Mouse (Mus musculus) myocyte (in vitro differentiated cells): ENCODE data around the gene Cers3. TPM values are rescaled to one million over a fixed set of nuclear protein-coding genes. Genes with fewer than 3 reads are reported as not detected.
A peak's percentile ranks its signal among the peaks of the same experiment; 100 is the strongest.

ENCODE experiments used
- H3K27me3 ChIP-seq: one replicate; pipeline ENCODE4 v1.6.1; 2011; ENCODE audit not compliant: control insufficient read depth, insufficient read depth, insufficient read length
- H3K36me3 ChIP-seq: one replicate; pipeline ENCODE4 v1.6.1; 2011; ENCODE audit not compliant: control insufficient read depth, insufficient read depth
- H3K4me2 ChIP-seq: one replicate; pipeline ENCODE4 v1.6.1; 2011; ENCODE audit warnings: low read depth, control low read depth
- H3K4me3 ChIP-seq: one replicate; pipeline ENCODE4 v1.5.1; 2011; ENCODE audit warnings: mild to moderate bottlenecking, control low read depth, moderate library complexity
- H3K79me2 ChIP-seq: one replicate; pipeline ENCODE4 v1.6.1; 2011; ENCODE audit not compliant: control insufficient read depth, insufficient read depth
- H3ac ChIP-seq: one replicate; pipeline ENCODE4 v1.6.1; 2011; ENCODE audit not compliant: control insufficient read depth, insufficient read length
- CEBPB ChIP-seq: IDR thresholded peaks from 2 replicates; pipeline ENCODE4 v1.6.1; 2011; ENCODE audit warnings: mild to moderate bottlenecking, moderate library complexity; ENCODE audit not compliant: poor library complexity, insufficient read depth, severe bottlenecking
- E2F4 ChIP-seq: IDR thresholded peaks from one replicate; pipeline ENCODE4 v1.6.1; 2011; ENCODE audit warnings: mild to moderate bottlenecking, control low read depth, moderate library complexity; ENCODE audit not compliant: insufficient read depth
- MAX ChIP-seq: IDR thresholded peaks from one replicate; pipeline ENCODE4 v1.6.1; 2011; ENCODE audit warnings: low read depth, mild to moderate bottlenecking, control low read depth
- MYOD1 ChIP-seq, 3 experiments: IDR thresholded peaks; one replicate each; pipeline ENCODE4 v1.6.1; 2011; ENCODE audit warnings: control low read depth in 2 of 3, low read depth in 2 of 3, mild to moderate bottlenecking in 2 of 3, moderate library complexity in 1 of 3; ENCODE audit not compliant: insufficient read length in 2 of 3, control insufficient read depth in 1 of 3
- MYOG ChIP-seq, 3 experiments: IDR thresholded peaks; one replicate each; pipeline ENCODE4 v1.6.1; 2011; ENCODE audit warnings: control low read depth in 2 of 3, low read depth in 2 of 3, mild to moderate bottlenecking in 2 of 3; ENCODE audit not compliant: insufficient read length in 2 of 3, control insufficient read depth in 1 of 3, insufficient read depth in 1 of 3
- POLR2A ChIP-seq: IDR thresholded peaks from one replicate; pipeline ENCODE4 v1.6.1; 2011; ENCODE audit warnings: low read depth, mild to moderate bottlenecking, control low read depth, moderate library complexity; ENCODE audit not compliant: insufficient read length
- POLR2AphosphoS2 ChIP-seq: IDR thresholded peaks from one replicate; pipeline ENCODE4 v1.6.1; 2011; ENCODE audit warnings: low read depth, control low read depth; ENCODE audit not compliant: insufficient read length
- REST ChIP-seq: IDR thresholded peaks from one replicate; pipeline ENCODE4 v1.6.1; 2011; ENCODE audit warnings: mild to moderate bottlenecking, control low read depth, moderate library complexity; ENCODE audit not compliant: insufficient read depth, insufficient read length
- SRF ChIP-seq: IDR thresholded peaks from one replicate; pipeline ENCODE4 v1.6.1; 2011; ENCODE audit warnings: low read depth; ENCODE audit not compliant: control insufficient read depth, insufficient read length
- TCF12 ChIP-seq: IDR thresholded peaks from one replicate; pipeline ENCODE4 v1.6.1; 2011; ENCODE audit warnings: mild to moderate bottlenecking, control low read depth; ENCODE audit not compliant: poor library complexity, insufficient read depth, severe bottlenecking
- TCF3 ChIP-seq: IDR thresholded peaks from one replicate; pipeline ENCODE4 v1.6.1; 2011; ENCODE audit warnings: low read depth, control low read depth; ENCODE audit not compliant: insufficient read length
- USF1 ChIP-seq: IDR thresholded peaks from one replicate; pipeline ENCODE4 v1.6.1; 2011; ENCODE audit warnings: low read depth, mild to moderate bottlenecking, control low read depth, moderate library complexity
- polyA plus RNA-seq: library from polyadenylated mRNA; unstranded; fragments of >200 nt; fragmentation: generic; extraction: Trizol; gene quantifications from one replicate; pipeline ENCODE4 v1.2.1, GENCODE M21; 2012; ENCODE audit warnings: missing spikeins

Cers3 gene
- polyA plus RNA-seq, 1 experiment = 0.14 TPM

DNA sequence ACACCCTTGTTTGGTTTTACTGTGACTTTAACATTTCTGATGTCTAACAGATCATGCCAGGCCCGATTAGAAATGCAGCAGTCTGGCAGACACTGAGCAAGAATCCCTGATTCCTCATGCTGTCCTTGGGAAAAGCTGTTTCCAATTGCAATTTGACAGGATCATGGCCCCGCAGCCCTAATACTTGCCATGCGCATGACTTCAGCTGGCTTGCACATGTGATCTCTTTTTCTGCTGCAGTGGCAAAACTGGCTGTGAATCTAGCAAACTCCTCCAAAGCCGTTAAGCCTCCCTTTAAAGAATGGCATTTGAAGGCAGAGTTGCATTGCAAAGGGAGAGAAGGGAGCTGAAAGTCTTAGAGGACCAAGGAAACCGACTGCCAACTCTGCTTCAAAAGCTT lies 55.5 kb downstream of the Cers3 start:
- H3K79me2 ChIP-seq = no peaks in the 10 kb centered on the region
- no peaks in the 10 kb centered on the region for H3K36me3 ChIP-seq
- no peak overlapping the region for H3ac ChIP-seq
- no peak overlapping the region for H3K4me2 ChIP-seq
- no peak overlapping the region for H3K4me3 ChIP-seq
- no peaks in the 10 kb centered on the region for H3K27me3 ChIP-seq
- TF ChIP-seq REST (no peak), POLR2A (no peak), SRF (no peak), MYOG (IDR thresholded peaks at IDR 0.05; ENCODE audit: control insufficient read depth in 1 of 3, insufficient read depth in 1 of 3, insufficient read length in 2 of 3, low read depth in 2 of 3) (no peak), CEBPB (no peak), MYOD1 (IDR thresholded peaks at IDR 0.05; ENCODE audit: control insufficient read depth in 1 of 3, insufficient read length in 2 of 3, low read depth in 2 of 3) (no peak), MAX (no peak), TCF3 (no peak), USF1 (no peak), POLR2AphosphoS2 (no peak), TCF12 (no peak), E2F4 (no peak)

DNA sequence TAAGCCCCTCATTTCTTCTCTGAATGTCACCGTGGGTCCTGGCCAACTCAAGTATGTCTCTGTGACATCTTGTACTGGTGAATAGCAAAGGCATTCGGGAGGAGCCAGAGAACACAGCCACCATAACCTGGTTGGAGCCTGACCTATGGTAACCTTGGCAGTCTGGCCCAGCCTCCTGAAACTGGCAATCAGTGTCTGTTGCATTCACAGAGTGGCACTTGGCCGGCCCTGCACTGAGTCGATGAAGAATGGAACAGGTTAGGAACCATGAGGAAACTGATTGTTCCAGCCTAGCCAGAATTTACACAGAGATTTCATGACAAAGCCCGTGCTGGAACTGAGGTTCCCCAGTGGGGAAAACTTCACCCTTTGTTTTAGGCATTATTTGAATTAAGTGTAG lies 57.5 kb downstream of the Cers3 start:
- no peaks in the 10 kb centered on the region for H3K79me2 ChIP-seq
- TF ChIP-seq SRF (no peak), E2F4 (no peak), TCF3 (no peak), TCF12 (no peak), POLR2A (no peak), MAX (no peak), CEBPB (no peak), MYOD1 (IDR thresholded peaks at IDR 0.05; ENCODE audit: control insufficient read depth in 1 of 3, insufficient read length in 2 of 3, low read depth in 2 of 3) (no peak), MYOG (IDR thresholded peaks at IDR 0.05; ENCODE audit: control insufficient read depth in 1 of 3, insufficient read depth in 1 of 3, insufficient read length in 2 of 3, low read depth in 2 of 3) (no peak), USF1 (no peak), POLR2AphosphoS2 (no peak)
- no peak overlapping the region for H3ac ChIP-seq
- no peak overlapping the region for H3K4me2 ChIP-seq
- H3K36me3 ChIP-seq = no peaks in the 10 kb centered on the region
- no peak overlapping the region for H3K4me3 ChIP-seq
- no peaks in the 10 kb centered on the region for H3K27me3 ChIP-seq

DNA sequence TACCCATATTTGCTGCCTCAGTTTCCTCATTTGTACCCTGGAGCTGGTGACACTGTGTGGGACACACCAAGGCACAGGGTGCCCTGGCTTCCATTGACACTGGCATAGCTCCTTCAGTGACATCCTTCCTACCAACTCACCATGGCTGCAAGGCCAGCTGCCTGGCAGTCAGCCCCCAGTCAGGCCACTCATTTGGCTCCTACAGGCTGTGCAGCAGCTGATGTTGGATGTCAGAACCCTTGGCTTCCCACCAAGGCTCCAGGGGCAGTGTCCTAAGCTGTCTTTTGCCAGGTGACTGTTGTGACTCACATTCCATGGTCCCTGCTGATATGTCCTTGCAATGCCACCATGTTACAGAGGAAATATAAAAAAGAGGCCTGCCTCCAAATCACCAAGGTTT lies 58.5 kb downstream of the Cers3 start:
- TF ChIP-seq MYOD1 (IDR thresholded peaks at IDR 0.05; ENCODE audit: control insufficient read depth in 1 of 3, insufficient read length in 2 of 3, low read depth in 2 of 3) = peak; percentile 12 to 95 (median 86)
- peak; percentile 27 for TF ChIP-seq TCF12
- no peak for TF ChIP-seq POLR2AphosphoS2
- no peak for TF ChIP-seq TCF3
- TF ChIP-seq MYOG (IDR thresholded peaks at IDR 0.05; ENCODE audit: control insufficient read depth in 1 of 3, insufficient read depth in 1 of 3, insufficient read length in 2 of 3, low read depth in 2 of 3) = peak; percentile 42 to 88 (median 76)
- Histone ChIP-seq H3K27me3 (no peaks in the 10 kb centered on the region), H3K36me3 (no peaks in the 10 kb centered on the region), H3K4me3 (no peak overlapping the region), H3ac (no peak overlapping the region), H3K79me2 (no peaks in the 10 kb centered on the region), H3K4me2 (no peak overlapping the region)

DNA sequence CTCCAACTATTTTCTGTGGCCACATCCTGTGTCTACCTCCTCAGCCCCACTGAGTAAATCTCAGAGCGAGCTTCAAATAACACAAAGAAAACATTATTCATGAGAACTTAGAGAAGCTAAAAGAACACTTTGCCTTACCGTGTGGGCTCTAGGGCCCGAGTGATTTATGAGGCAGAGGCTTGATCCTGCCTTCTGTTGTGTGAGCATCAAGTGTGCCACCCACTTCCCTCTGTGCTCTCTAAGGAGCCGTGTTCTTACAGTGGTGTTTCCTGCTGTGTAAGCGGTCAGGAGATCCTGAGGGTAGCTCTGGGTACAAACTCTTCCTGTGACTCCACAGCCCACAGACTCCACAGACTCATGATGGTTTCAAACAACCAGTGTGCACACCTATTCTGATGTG lies 60.5 kb downstream of the Cers3 start:
- no peak overlapping the region for H3K4me3 ChIP-seq
- peak overlapping the region; percentile 31 for H3K4me2 ChIP-seq
- no peaks in the 10 kb centered on the region for H3K27me3 ChIP-seq
- no peaks in the 10 kb centered on the region for H3K36me3 ChIP-seq
- no peaks in the 10 kb centered on the region for H3K79me2 ChIP-seq
- TF ChIP-seq E2F4 (no peak), TCF3 (no peak), MYOD1 (IDR thresholded peaks at IDR 0.05; ENCODE audit: control insufficient read depth in 1 of 3, insufficient read length in 2 of 3, low read depth in 2 of 3) (peak in 1 of 3 experiments; percentile 15)
- H3ac ChIP-seq = no peak overlapping the region

DNA sequence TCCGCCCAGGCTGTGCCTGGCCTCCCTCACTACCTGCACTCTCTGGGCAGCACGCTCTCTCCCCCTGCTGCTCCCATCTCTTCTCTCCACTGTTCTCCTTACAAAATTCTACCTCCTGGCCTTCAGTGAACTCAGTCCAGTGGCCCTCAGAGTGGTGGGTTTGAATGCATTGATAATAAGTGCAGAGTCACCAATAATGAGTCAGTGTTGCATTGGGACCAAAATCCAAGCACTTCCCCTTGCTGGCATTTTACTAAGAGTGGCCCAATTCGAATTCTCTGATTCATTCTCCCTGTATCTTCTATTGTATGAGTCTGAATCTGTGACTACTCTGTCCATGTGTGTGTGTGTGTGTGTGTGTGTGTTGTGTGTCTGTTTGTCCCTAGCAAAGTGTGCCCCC lies 63.5 kb downstream of the Cers3 start:
- TF ChIP-seq POLR2A = no peak
- TF ChIP-seq REST = no peak
- TF ChIP-seq POLR2AphosphoS2 = no peak
- TF ChIP-seq MAX = no peak
- TF ChIP-seq SRF = no peak
- TF ChIP-seq TCF12 = no peak
- no peak for TF ChIP-seq TCF3
- no peak for TF ChIP-seq MYOG (IDR thresholded peaks at IDR 0.05; ENCODE audit: control insufficient read depth in 1 of 3, insufficient read depth in 1 of 3, insufficient read length in 2 of 3, low read depth in 2 of 3)
- TF ChIP-seq CEBPB = no peak
- no peak for TF ChIP-seq MYOD1 (IDR thresholded peaks at IDR 0.05; ENCODE audit: control insufficient read depth in 1 of 3, insufficient read length in 2 of 3, low read depth in 2 of 3)
- TF ChIP-seq USF1 = no peak
- Histone ChIP-seq H3K4me2 (no peak overlapping the region), H3K36me3 (no peaks in the 10 kb centered on the region), H3K27me3 (no peaks in the 10 kb centered on the region), H3ac (no peak overlapping the region), H3K4me3 (no peak overlapping the region), H3K79me2 (no peaks in the 10 kb centered on the region)
